Mouse (Mus musculus) testis, adult 2 months (tissue): ENCODE data around the gene Npff. TPM values are rescaled to one million over a fixed set of nuclear protein-coding genes. Genes with fewer than 3 reads are reported as not detected.

Experiments used
- H3K27ac ChIP-seq: fragments of 200-500 bp; 2 replicates; pipeline ENCODE4 v1.5.1; 2012; ENCODE audit warnings: low read depth, low read length; ENCODE audit not compliant: control insufficient read depth, insufficient read depth
- H3K27me3 ChIP-seq: fragments of 200-500 bp; 2 replicates; pipeline ENCODE4 v1.6.1; 2012; ENCODE audit warnings: mild to moderate bottlenecking, low read length, moderate library complexity; ENCODE audit not compliant: control insufficient read depth, insufficient read depth
- H3K36me3 ChIP-seq: fragments of 200-500 bp; 2 replicates; pipeline ENCODE4 v1.6.1; 2012; ENCODE audit warnings: mild to moderate bottlenecking, low read length; ENCODE audit not compliant: control insufficient read depth, insufficient read depth
- H3K4me1 ChIP-seq: fragments of 200-500 bp; 2 replicates; pipeline ENCODE4 v1.6.1; 2012; ENCODE audit warnings: low read length; ENCODE audit not compliant: control insufficient read depth, insufficient read depth
- H3K4me3 ChIP-seq: fragments of 200-500 bp; 2 replicates; pipeline ENCODE4 v1.5.1; 2012; ENCODE audit warnings: low read depth, mild to moderate bottlenecking, low read length, moderate library complexity, mixed read lengths; ENCODE audit not compliant: control insufficient read depth
- CTCF ChIP-seq: fragments of 200-500 bp; IDR thresholded peaks from 2 replicates; pipeline ENCODE4 v1.5.1; 2012; ENCODE audit warnings: low read depth, mild to moderate bottlenecking, inconsistent platforms, low read length, moderate library complexity; ENCODE audit not compliant: control insufficient read depth, insufficient read depth, insufficient replicate concordance
- POLR2A ChIP-seq: fragments of 200-500 bp; IDR thresholded peaks from 2 replicates; pipeline ENCODE4 v1.6.1; 2012; ENCODE audit warnings: low read depth, mild to moderate bottlenecking, inconsistent platforms, low read length, moderate library complexity; ENCODE audit not compliant: control insufficient read depth
- polyA plus RNA-seq: library from polyadenylated mRNA; depleted of rRNA; stranded (reverse); fragments of >200 nt; gene quantifications from 2 replicates; pipeline ENCODE4 v1.2.3, GENCODE M21; 2012

The Npff gene
- polyA plus RNA-seq, 1 experiment, result 0.67 TPM

DNA sequence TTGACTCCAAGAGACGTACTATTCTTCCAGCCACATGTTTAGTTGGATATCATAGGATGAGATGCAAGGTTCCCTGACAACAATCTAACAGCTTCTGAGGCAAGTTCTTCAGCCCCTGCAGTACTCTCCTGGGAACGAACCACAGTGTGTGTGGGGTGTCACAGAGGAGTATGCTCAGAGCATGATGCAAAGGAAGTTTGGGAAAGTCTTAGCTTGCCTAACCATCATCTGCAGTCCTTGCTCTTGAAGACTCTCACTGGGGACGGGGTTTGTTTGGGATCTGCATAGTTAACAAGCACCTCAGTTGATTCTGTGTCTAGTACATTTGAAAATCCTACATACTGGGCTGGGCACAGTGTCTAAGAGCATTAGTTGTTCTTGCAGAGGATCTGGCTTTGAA lies 16.4 kb downstream of the Npff start:
- TF ChIP-seq POLR2A (no peak), CTCF (no peak)
- Histone ChIP-seq H3K27ac (no peak overlapping the region), H3K27me3 (no peaks in the 10 kb centered on the region), H3K4me3 (no peak overlapping the region), H3K4me1 (peaks cover 13% of the 10 kb centered on the region), H3K36me3 (no peaks in the 10 kb centered on the region)

DNA sequence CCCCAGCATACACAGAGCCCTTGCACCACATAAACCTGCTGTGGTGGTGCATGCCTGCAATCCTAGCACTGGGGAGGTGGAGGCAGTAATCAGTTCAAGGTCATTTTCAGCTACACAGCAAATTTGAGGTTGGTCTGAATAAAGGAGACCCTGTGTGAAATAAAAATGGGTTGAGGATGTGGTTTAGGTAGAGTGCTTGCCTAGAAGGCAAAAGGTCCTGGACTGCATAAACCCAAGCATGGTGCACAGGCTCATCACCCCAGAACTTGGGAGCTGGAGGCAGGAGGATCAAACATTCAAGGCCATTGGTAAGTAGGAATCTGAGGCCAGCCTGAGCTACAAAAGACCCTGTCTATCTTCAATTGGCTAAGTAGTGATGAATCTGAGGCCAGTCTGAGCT lies 17.2 kb downstream of the Npff start:
- Histone ChIP-seq H3K27ac (no peak overlapping the region), H3K4me3 (no peak overlapping the region), H3K36me3 (no peaks in the 10 kb centered on the region), H3K27me3 (no peaks in the 10 kb centered on the region), H3K4me1 (peaks cover 13% of the 10 kb centered on the region)
- no peak for TF ChIP-seq POLR2A
- no peak for TF ChIP-seq CTCF

- Histone ChIP-seq H3K27me3 (no peaks in the 10 kb centered on the region), H3K4me1 (peaks cover 13% of the 10 kb centered on the region), H3K27ac (no peak overlapping the region), H3K4me3 (no peak overlapping the region), H3K36me3 (no peaks in the 10 kb centered on the region)
- no peak for TF ChIP-seq CTCF
Observed at GRCm38 (mm10) chr15:102506864-102507263, 17.9 kb downstream of the Npff start.

- H3K36me3 ChIP-seq, result no peaks in the 10 kb centered on the region
- no peak for TF ChIP-seq POLR2A
- no peak for TF ChIP-seq CTCF
- H3K27ac ChIP-seq, result no peak overlapping the region
- H3K27me3 ChIP-seq, result no peaks in the 10 kb centered on the region
- H3K4me3 ChIP-seq, result no peak overlapping the region
- peaks cover 12% of the 10 kb centered on the region for H3K4me1 ChIP-seq
Observed at GRCm38 (mm10) chr15:102506464-102506830, 18.3 kb downstream of the Npff start.

- Histone ChIP-seq H3K4me3 (no peak overlapping the region), H3K27me3 (no peaks in the 10 kb centered on the region), H3K36me3 (no peaks in the 10 kb centered on the region), H3K4me1 (peaks cover 8% of the 10 kb centered on the region), H3K27ac (no peak overlapping the region)
- TF ChIP-seq CTCF (no peak), POLR2A (no peak)
Observed at GRCm38 (mm10) chr15:102505770-102506463, 18.8 kb downstream of the Npff start.

DNA sequence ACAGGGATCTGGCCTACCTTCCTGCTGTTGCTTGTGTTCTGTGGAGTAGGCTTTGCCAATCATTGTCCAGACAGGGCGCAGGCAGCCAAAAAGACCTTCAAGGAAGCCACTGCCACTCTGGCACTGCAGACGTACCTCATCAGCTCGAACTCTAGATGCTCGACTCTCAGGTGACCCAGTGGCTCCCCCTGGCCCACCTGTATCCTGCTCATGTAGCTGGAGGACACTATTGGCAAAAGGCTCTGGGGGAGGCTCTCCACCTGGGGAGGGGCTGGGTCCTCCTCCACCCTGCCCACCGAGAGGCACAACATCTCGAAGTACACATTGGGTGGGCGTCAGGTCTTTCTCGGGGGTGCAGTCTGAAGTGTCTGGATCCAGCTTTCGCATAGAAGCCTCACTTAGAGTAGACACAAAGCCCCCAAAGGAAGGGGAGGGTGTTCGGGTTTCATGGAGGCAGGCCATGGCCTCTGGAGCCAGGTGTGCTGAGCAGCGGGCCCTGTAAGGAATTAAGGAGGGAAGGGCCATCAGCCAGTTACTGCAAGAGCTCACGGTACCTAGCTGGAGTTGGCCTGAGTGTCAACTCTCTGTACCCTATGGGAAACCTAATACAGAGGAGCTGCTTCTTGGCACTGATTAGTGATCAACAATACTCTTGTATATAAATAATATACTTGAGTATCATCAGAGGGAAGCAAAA lies 19.5 kb downstream of the Npff start:
- H3K36me3 ChIP-seq, result no peaks in the 10 kb centered on the region; the same call in 1 of the 2 replicates

DNA sequence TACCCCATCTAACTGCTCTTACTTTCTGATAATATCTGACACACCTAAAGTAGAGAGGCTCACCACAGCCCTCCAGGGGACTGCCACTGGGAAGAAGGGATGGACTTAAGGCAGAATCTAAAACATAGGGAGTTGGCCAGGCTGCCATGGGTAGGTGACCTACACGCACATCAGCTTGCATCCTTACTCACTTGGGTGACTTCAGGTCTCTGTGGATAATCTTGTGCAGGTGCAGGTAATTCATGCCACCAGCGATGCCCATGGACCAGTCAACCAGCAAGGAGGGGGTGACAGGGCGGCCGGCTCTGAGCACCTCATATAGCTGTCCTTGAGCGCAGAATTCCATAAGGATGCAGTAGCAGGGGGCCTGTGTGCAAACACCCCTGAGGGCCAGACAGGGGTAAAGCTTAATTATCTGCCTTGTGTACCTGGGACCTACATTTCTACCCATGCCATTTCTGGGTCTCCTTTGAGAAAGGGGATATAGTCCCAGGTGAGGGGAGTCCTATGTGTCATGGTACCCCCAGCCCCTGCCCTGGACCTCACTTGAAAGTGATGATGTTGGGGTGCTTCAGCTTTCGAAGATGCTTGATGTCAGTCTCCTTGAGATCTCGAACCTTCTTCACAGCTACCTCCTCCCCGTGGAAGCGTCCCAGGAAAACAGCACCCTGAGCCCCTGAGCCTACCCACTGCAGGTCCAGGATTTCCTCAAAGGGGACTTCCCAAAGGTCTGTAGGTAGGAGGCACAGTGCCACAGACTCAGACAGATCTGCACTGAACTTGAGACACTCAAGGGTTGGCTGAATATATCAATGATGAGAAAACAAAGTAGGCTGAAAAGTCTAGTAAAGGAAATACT lies 20.6 kb downstream of the Npff start:
- H3K4me3 ChIP-seq, result no peak overlapping the region
- peaks cover 1% of the 10 kb centered on the region; the same call in 1 of the 2 replicates for H3K36me3 ChIP-seq
- H3K4me1 ChIP-seq, result no peaks in the 10 kb centered on the region
- no peaks in the 10 kb centered on the region for H3K27me3 ChIP-seq
- H3K27ac ChIP-seq, result no peak overlapping the region
- no peak for TF ChIP-seq POLR2A
- no peak for TF ChIP-seq CTCF

More for the DNA sequence above, 19.5 kb downstream of the Npff start:
- peaks cover 5% of the 10 kb centered on the region for H3K4me1 ChIP-seq
- no peak overlapping the region for H3K27ac ChIP-seq
- TF ChIP-seq CTCF (no peak), POLR2A (no peak)
- H3K4me3 ChIP-seq, result no peak overlapping the region
- no peaks in the 10 kb centered on the region for H3K27me3 ChIP-seq
